Mouse (Mus musculus) midbrain, embryonic 16.5 days (tissue): Measurements from ENCODE around the gene Ly75. TPM values are rescaled to one million over a fixed set of nuclear protein-coding genes. Genes with fewer than 3 reads are reported as not detected.

Source experiments
- ATAC-seq: fragments of 200-750 bp; cut with Nextera tagmentation; 2 replicates; pipeline ENCODE4 v1.8.0; 2017; ENCODE audit warnings: moderate TSS enrichment
- H3K27ac ChIP-seq: fragments of 300-500 bp; sonication (generic); 2 replicates; pipeline ENCODE4 v1.5.1; 2014; ENCODE audit warnings: mild to moderate bottlenecking, low read length, mixed read lengths
- H3K27me3 ChIP-seq: fragments of 300-500 bp; sonication (generic); 2 replicates; pipeline ENCODE4 v1.6.1; 2014; ENCODE audit warnings: low read depth, low read length, mixed read lengths; ENCODE audit not compliant: control insufficient read depth, insufficient read depth
- H3K36me3 ChIP-seq: fragments of 300-500 bp; sonication (generic); 2 replicates; pipeline ENCODE4 v1.6.1; 2014; ENCODE audit warnings: mild to moderate bottlenecking, low read length, moderate library complexity, mixed read lengths; ENCODE audit not compliant: control insufficient read depth, insufficient read depth
- H3K4me1 ChIP-seq: fragments of 300-500 bp; sonication (generic); 2 replicates; pipeline ENCODE4 v1.6.1; 2014; ENCODE audit warnings: mild to moderate bottlenecking, low read length, mixed read lengths; ENCODE audit not compliant: control insufficient read depth, insufficient read depth
- H3K4me2 ChIP-seq: fragments of 300-500 bp; sonication (generic); 2 replicates; pipeline ENCODE4 v1.6.1; 2014; ENCODE audit warnings: mild to moderate bottlenecking, low read length, mixed read lengths
- H3K4me3 ChIP-seq: fragments of 300-500 bp; sonication (generic); 2 replicates; pipeline ENCODE4 v1.5.1; 2014; ENCODE audit warnings: low read depth, mild to moderate bottlenecking, low read length, moderate library complexity, mixed read lengths
- H3K9ac ChIP-seq: fragments of 300-500 bp; sonication (generic); 2 replicates; pipeline ENCODE4 v1.6.1; 2014; ENCODE audit warnings: low read depth, low read length, mixed read lengths
- H3K9me3 ChIP-seq: fragments of 300-500 bp; sonication (generic); replicated peaks from 2 replicates; pipeline ENCODE4 v1.6.1; 2014; ENCODE audit warnings: mild to moderate bottlenecking, low read length, mixed read lengths; ENCODE audit not compliant: control insufficient read depth, poor library complexity, severe bottlenecking
- WGBS: fragments of 180-500 bp; shearing (Covaris S2); extraction: QIAGEN DNeasy Blood & Tissue Kit; methylation state at CpG from one replicate; pipeline ENCODE4 v1.1.7; 2014; 5-methylcytosine and 5-hydroxymethylcytosine counted together
- polyA plus RNA-seq: library from polyadenylated mRNA; unstranded; fragments of >200 nt; fragmentation: Nextera tagmentation; extraction: Ambion mirVana; gene quantifications from 2 replicates; pipeline ENCODE4 v1.2.1, GENCODE M21; 2015

Gene Ly75
- polyA plus RNA-seq, 1 experiment from 2014 or later = 1.6 TPM

DNA sequence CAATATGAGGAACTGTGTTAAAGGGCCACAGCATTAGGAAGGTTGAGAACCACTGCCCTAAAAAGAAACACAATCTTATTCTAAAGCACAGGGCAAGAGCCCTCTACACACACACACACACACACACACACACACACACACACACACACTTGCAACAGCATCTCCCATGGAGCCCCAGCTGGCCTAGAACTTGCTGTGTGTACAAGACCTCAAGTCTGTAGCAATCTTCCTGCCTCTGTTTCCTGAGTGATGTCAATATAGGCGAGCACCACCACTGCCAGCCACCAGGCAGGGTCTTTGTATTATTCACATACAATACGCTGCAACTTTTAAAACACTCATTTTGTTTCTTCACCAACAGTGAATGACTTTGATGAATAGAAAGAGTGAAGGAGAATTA, 24.3 kb upstream of the Ly75 start:
- no peaks in the 10 kb centered on the region for H3K27me3 ChIP-seq
- no peak overlapping the region for H3K9ac ChIP-seq
- H3K4me2 ChIP-seq = no peak overlapping the region
- H3K27ac ChIP-seq = no peak overlapping the region
- no peak for ATAC-seq
- no peaks in the 10 kb centered on the region for H3K36me3 ChIP-seq
- no peaks in the 10 kb centered on the region for H3K9me3 ChIP-seq
- WGBS = 90% methylated on average over 2 of the region's 2 CpGs
- no peaks in the 10 kb centered on the region for H3K4me1 ChIP-seq
- no peak overlapping the region for H3K4me3 ChIP-seq

DNA sequence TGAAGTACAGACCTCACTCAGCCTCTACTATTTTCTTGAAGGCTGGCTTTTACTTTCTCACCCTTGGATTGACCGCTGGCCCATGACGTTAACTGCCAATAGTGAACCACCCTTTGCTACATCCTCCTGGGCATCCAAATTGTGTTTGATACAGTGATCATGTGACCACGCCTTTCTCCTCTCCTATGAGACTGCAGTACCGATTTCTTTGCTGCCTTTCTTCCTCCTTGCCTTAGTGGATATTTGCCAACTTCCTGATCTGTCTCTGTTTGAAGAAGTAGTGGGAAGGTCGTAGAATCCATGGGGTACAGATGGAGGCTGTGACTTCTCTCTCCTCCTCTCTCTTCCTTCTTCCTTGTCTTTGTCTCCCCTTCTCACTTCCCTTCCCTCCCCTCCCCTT, 22.3 kb upstream of the Ly75 start:
- no peak overlapping the region for H3K4me3 ChIP-seq
- 88% methylated on average over 5 of the region's 5 CpGs for WGBS
- H3K4me1 ChIP-seq = no peaks in the 10 kb centered on the region
- no peak overlapping the region for H3K27ac ChIP-seq
- no peak overlapping the region for H3K9ac ChIP-seq
- H3K36me3 ChIP-seq = no peaks in the 10 kb centered on the region
- no peak overlapping the region for H3K4me2 ChIP-seq
- ATAC-seq = no peak
- H3K27me3 ChIP-seq = no peaks in the 10 kb centered on the region
- no peaks in the 10 kb centered on the region for H3K9me3 ChIP-seq

DNA sequence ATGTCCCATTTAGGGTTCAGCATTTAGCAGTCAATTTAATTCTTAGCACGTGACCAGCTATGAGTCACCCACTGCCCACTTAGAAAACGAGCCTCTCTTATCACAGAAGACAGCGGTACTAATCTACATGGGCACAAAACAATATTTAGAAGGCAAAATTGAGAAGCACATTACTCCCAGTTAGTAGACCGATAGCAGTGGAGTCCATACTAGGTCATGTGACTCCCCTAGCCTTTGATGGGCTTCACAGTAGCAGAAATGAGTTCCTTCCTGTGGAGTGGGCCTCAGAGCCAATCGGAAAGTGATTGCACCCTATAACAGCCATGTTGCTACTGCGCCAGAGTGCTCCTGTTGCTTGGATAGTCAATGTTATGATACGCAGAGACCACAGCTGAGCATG, 21.7 kb upstream of the Ly75 start:
- 91% methylated on average over 7 of the region's 7 CpGs for WGBS
- Histone ChIP-seq H3K4me1 (no peaks in the 10 kb centered on the region), H3K36me3 (no peaks in the 10 kb centered on the region), H3K4me3 (no peak overlapping the region), H3K9ac (no peak overlapping the region), H3K27me3 (no peaks in the 10 kb centered on the region), H3K4me2 (no peak overlapping the region), H3K9me3 (no peaks in the 10 kb centered on the region), H3K27ac (no peak overlapping the region)
- no peak for ATAC-seq

DNA sequence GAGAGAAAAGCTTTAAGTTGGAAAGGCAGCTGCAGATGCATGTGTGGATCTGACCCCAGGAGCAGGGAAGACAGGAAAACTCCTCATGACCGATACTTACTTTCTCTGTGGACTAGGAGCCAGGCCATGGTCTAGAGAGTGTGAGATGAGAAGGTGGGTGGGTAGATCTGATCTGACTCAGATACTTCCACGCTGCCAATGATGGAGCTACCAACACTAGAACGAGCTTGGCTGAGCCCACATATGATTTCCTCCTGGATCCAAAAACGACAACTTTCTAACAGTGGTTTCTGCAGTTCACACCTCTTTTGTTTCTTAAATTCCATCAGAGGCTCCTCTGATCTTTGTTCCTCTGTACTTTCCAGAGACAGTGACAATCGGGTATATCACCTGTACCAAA, 18.6 kb upstream of the Ly75 start:
- no peak overlapping the region for H3K4me3 ChIP-seq
- 85% methylated on average over 5 of the region's 5 CpGs for WGBS
- H3K9me3 ChIP-seq = no peaks in the 10 kb centered on the region
- H3K4me1 ChIP-seq = no peaks in the 10 kb centered on the region
- H3K9ac ChIP-seq = no peak overlapping the region
- no peak overlapping the region for H3K4me2 ChIP-seq
- no peaks in the 10 kb centered on the region for H3K36me3 ChIP-seq
- no peak for ATAC-seq
- no peak overlapping the region for H3K27ac ChIP-seq
- no peaks in the 10 kb centered on the region for H3K27me3 ChIP-seq

DNA sequence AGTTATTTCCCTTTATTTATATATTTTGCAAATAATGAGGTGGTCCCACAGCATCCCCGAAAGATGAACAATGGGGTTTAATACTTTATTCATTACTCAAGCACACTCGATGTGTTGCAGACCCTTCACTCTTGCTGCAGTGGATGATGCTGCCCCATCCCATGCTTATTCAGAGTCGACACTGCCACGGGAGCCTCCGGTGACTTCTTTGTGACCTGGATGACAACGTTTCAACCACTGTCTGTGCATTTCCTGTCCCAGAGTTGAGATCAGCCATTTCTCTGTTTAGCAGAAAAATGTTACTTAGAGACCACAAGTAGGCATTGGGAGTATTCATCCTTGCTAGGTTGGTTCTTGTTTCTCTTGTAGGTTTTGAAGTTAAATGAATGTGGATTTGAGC, 10.7 kb upstream of the Ly75 start:
- Histone ChIP-seq H3K9ac (no peak overlapping the region), H3K9me3 (no peaks in the 10 kb centered on the region), H3K27me3 (no peaks in the 10 kb centered on the region), H3K4me1 (no peaks in the 10 kb centered on the region), H3K36me3 (no peaks in the 10 kb centered on the region), H3K4me2 (no peak overlapping the region), H3K27ac (no peak overlapping the region), H3K4me3 (no peak overlapping the region)
- 72% methylated on average over 6 of the region's 6 CpGs for WGBS
- no peak for ATAC-seq

DNA sequence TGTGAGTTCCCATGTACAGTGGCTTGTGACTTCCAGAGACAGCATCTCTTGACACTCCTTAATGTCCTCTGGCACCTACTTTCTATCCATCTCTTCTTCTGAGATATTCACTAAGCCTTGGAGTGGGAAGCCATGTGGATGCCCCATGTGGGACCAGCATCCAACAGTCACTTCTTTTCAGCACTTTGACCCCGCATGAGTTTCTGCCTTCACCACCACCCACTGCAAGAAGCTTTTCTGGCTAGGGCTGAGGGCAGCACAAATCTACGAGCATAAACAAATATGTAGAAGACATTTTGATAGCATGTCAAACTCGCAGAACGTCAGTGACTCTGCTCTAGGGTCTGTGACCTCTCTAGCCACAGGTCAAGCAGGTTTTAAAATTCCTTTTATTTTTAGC, 9.2 kb upstream of the Ly75 start:
- ATAC-seq = no peak
- Histone ChIP-seq H3K4me1 (no peaks in the 10 kb centered on the region), H3K36me3 (no peaks in the 10 kb centered on the region), H3K4me2 (no peak overlapping the region), H3K9ac (no peak overlapping the region), H3K9me3 (no peaks in the 10 kb centered on the region), H3K4me3 (no peak overlapping the region), H3K27me3 (no peaks in the 10 kb centered on the region), H3K27ac (no peak overlapping the region)
- WGBS = 92% methylated on average over 4 of the region's 4 CpGs

DNA sequence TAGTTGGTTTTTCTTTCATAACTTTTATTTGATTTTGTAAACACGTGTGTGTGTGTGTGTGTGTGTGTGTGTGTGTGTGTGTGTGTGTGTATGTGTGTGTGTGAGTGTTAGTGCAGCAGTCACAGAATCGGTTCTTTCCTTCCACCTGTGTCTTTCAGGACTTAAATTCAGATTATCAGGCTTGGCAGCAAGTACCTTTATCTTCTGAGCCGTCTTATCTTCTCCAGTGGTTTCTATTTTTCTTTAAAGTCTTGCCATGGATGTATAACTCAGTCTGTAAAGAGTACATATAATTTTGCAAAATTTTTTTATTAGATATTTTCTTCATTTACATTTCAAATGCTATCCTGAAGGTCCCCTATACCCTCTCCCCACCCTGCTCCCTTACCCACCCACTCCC, 4.3 kb upstream of the Ly75 start:
- WGBS = 81% methylated on average over 3 of the region's 3 CpGs
- Histone ChIP-seq H3K9me3 (no peaks in the 10 kb centered on the region), H3K27ac (no peak overlapping the region)

DNA sequence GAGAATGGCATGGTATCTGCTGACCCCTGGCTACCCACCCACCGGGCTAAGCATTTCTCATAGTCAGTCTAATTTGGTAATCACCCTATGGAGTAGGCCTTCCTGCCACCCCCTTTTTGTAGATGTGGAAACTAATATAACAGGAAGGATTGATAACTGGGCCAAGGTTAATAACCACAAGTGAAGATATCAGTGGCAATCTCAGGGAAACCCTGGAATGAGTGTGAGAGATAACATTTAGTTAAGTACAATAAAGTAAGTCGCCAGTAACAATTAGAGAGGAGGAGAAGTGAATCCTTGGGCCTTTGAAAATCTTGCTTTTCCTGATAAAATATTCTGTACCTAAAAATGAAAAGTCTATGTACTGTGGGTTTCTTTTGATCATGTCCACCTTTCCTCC, 3.7 kb upstream of the Ly75 start:
- H3K9ac ChIP-seq = no peak overlapping the region
- H3K27me3 ChIP-seq = peaks cover 3% of the 10 kb centered on the region
- H3K27ac ChIP-seq = no peak overlapping the region
- H3K4me1 ChIP-seq = no peaks in the 10 kb centered on the region
- H3K4me2 ChIP-seq = no peak overlapping the region
- no peak overlapping the region for H3K4me3 ChIP-seq
- WGBS = 90% methylated on average over 2 of the region's 2 CpGs
- H3K9me3 ChIP-seq = no peaks in the 10 kb centered on the region
- H3K36me3 ChIP-seq = no peaks in the 10 kb centered on the region
- no peak for ATAC-seq

More for the DNA sequence above, 4.3 kb upstream of the Ly75 start:
- ATAC-seq = no peak
- Histone ChIP-seq H3K27me3 (peaks cover 3% of the 10 kb centered on the region), H3K36me3 (no peaks in the 10 kb centered on the region), H3K4me2 (no peak overlapping the region), H3K9ac (no peak overlapping the region), H3K4me1 (no peaks in the 10 kb centered on the region), H3K4me3 (no peak overlapping the region)

DNA sequence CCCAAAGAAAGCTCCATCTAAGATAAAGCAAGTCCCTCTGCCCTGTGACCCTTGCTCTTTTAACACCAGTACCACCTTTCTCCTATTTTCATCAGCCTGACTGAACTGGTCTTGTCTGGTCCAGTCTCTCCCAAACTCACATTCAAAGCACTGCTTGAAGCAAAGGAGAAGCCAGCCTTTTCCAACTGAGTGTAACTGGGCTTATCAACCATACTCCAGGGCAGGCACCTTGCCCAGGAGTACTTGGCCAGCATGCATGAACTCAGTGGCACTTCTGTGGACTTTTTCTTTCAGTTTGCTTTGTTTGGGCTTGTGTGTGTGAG, 1.6 kb upstream of the Ly75 start:
- Histone ChIP-seq H3K27ac (no peak overlapping the region), H3K4me1 (no peaks in the 10 kb centered on the region), H3K27me3 (peaks cover 6% of the 10 kb centered on the region), H3K9ac (no peak overlapping the region), H3K4me2 (no peak overlapping the region), H3K9me3 (no peaks in the 10 kb centered on the region), H3K36me3 (no peaks in the 10 kb centered on the region), H3K4me3 (no peak overlapping the region)
- ATAC-seq = no peak
